In genomic region chr10:95576876-95577566, GRCm38 (mm10) we compare ENCODE assay signal across 8 mouse cellular contexts. TPM values are rescaled to one million over a fixed set of nuclear protein-coding genes. Genes with fewer than 3 reads are reported as not detected.
A peak's percentile ranks its signal among the peaks of the same experiment; 100 is the strongest.
DNase-seq lines count a peak whose midpoint lies in the region; ATAC-seq and TF ChIP-seq lines count a peak whose summit lies in the region.

No protein-coding gene starts in this region.

- 44% methylated on average over 14 of the region's 14 CpGs for WGBS in forebrain, embryonic 13.5 days
- WGBS in forebrain, postnatal 0 days: 39% methylated on average over 14 of the region's 14 CpGs
- 44% methylated on average over 14 of the region's 14 CpGs for WGBS in hindbrain, embryonic 16.5 days

- H3K9me3 ChIP-seq in forebrain, embryonic 13.5 days (replicated peaks): no peaks in the 10 kb centered on the region; the same call in 1 of the 2 replicates
- H3K9me3 ChIP-seq in forebrain, postnatal 0 days (ENCODE audit: low read length): no peaks in the 10 kb centered on the region
- H3K9me3 ChIP-seq in hindbrain, embryonic 16.5 days (ENCODE audit: control insufficient read depth, low read length): no peaks in the 10 kb centered on the region

- intact Hi-C loops in left cerebral cortex, adult 2 months (cut with DNase I): no loop called here
- intact Hi-C loops in gastrocnemius, postnatal 36 days (cut with DNase I): no loop called here

- peaks cover 11% of the 10 kb centered on the region for H3K4me1 ChIP-seq in forebrain, embryonic 13.5 days
- no peaks in the 10 kb centered on the region for H3K4me1 ChIP-seq in forebrain, postnatal 0 days (ENCODE audit: insufficient read depth)
- no peaks in the 10 kb centered on the region for H3K4me1 ChIP-seq in hindbrain, embryonic 16.5 days (ENCODE audit: control insufficient read depth, insufficient read depth, low read depth, low read length)

- no peaks in the 10 kb centered on the region for H3K27me3 ChIP-seq in forebrain, embryonic 13.5 days
- H3K27me3 ChIP-seq in forebrain, postnatal 0 days (ENCODE audit: insufficient read depth, low read length): no peaks in the 10 kb centered on the region
- no peaks in the 10 kb centered on the region for H3K27me3 ChIP-seq in hindbrain, embryonic 16.5 days (replicated peaks; ENCODE audit: control insufficient read depth, insufficient read depth, low read length)

- H3K27ac ChIP-seq in forebrain, embryonic 13.5 days: no peak overlapping the region
- H3K27ac ChIP-seq in forebrain, postnatal 0 days (ENCODE audit: low read depth, low read length): no peak overlapping the region
- no peak overlapping the region for H3K27ac ChIP-seq in hindbrain, embryonic 16.5 days (ENCODE audit: low read depth, low read length)
- H3K27ac ChIP-seq in left cerebral cortex, adult 2 months: no peak overlapping the region

- no peak overlapping the region for H3K9ac ChIP-seq in forebrain, embryonic 13.5 days
- H3K9ac ChIP-seq in forebrain, postnatal 0 days: no peak overlapping the region
- H3K9ac ChIP-seq in hindbrain, embryonic 16.5 days (ENCODE audit: low read depth, low read length): no peak overlapping the region

- H3K4me2 ChIP-seq in forebrain, embryonic 13.5 days: peak overlapping the region; percentile 16
- no peak overlapping the region for H3K4me2 ChIP-seq in forebrain, postnatal 0 days (ENCODE audit: low read depth)
- H3K4me2 ChIP-seq in hindbrain, embryonic 16.5 days (ENCODE audit: low read length): peak overlapping the region; percentile 3; the same call in 1 of the 2 replicates

- no peaks in the 10 kb centered on the region for H3K36me3 ChIP-seq in forebrain, embryonic 13.5 days (ENCODE audit: poor library complexity, severe bottlenecking)
- no peaks in the 10 kb centered on the region for H3K36me3 ChIP-seq in forebrain, postnatal 0 days (ENCODE audit: insufficient read depth)
- H3K36me3 ChIP-seq in hindbrain, embryonic 16.5 days (ENCODE audit: control insufficient read depth, insufficient read depth, low read length): no peaks in the 10 kb centered on the region

- no peak for TF ChIP-seq CTCF in forebrain, postnatal 0 days (IDR thresholded peaks at IDR 0.05; ENCODE audit: low read depth)
- no peak for TF ChIP-seq CTCF in left cerebral cortex, adult 2 months (IDR thresholded peaks at IDR 0.05)

- H3K4me3 ChIP-seq in forebrain, embryonic 13.5 days: no peak overlapping the region
- no peak overlapping the region for H3K4me3 ChIP-seq in forebrain, postnatal 0 days (ENCODE audit: low read depth, low read length)
- H3K4me3 ChIP-seq in hindbrain, embryonic 16.5 days (ENCODE audit: low read length): no peak overlapping the region
- no peak overlapping the region for H3K4me3 ChIP-seq in left cerebral cortex, adult 2 months

- ATAC-seq in forebrain, embryonic 13.5 days: no peak
- ATAC-seq in forebrain, postnatal 0 days: no peak
- no peak for ATAC-seq in hindbrain, embryonic 16.5 days
- 0 out of 2 replicates have a peak, but pooled peaks have one; percentile 34 for ATAC-seq in megakaryocyte progenitor cell, adult 5-6 weeks (replicated peaks; ENCODE audit: poor library complexity)

- DNase-seq in forebrain, postnatal 0 days: no peak
- peak; percentile 77 for DNase-seq in Muller cell, postnatal 12 days (ENCODE audit: inconsistent ontology term)
- no peak for DNase-seq in left cerebral cortex, adult 2 months (ENCODE audit: extremely low spot score in 1 of 2, low spot score in 2 of 2)
- DNase-seq in adrenal gland, postnatal 36 days: no peak
- no peak for DNase-seq in gastrocnemius, postnatal 36 days

RNA-seq across cellular contexts. Expression of gene Nudt4, which starts 13.1 kb away (rescaled TPM):
- 76.6 and 76.7 TPM in 2 replicates for polyA plus RNA-seq in forebrain, embryonic 13.5 days (2015; fragmentation: Nextera tagmentation; extraction: Ambion mirVana)
- 87.6 and 110 TPM in 2 replicates for total RNA-seq in forebrain, postnatal 0 days (2014; rRNA removed)
- 71.2 and 81.5 TPM in 2 replicates for polyA plus RNA-seq in forebrain, postnatal 0 days (2015; fragmentation: Nextera tagmentation; extraction: Ambion mirVana)
- 60.7 and 67.8 TPM in 2 replicates for polyA plus RNA-seq in hindbrain, embryonic 16.5 days (2015; fragmentation: Nextera tagmentation; extraction: Ambion mirVana)
- 66.1 and 67.2 TPM in 2 replicates for total RNA-seq in megakaryocyte progenitor cell, adult 5-6 weeks (2015)
- 53.7 and 60.6 TPM in 2 replicates for total RNA-seq in megakaryocyte progenitor cell, adult 5-6 weeks (2017)
- 100 to 1,000 TPM; 140 to 147 TPM for total RNA-seq in left cerebral cortex, adult 2 months (2021)
- total RNA-seq in adrenal gland, postnatal 36 days (2021): 100 to 1,000 TPM; 145 to 149 TPM
- 100 to 1,000 TPM; 190 to 259 TPM for total RNA-seq in gastrocnemius, postnatal 36 days (2021)
